Mouse (Mus musculus): ENCODE results near the gene Fchsd2.

The Fchsd2 gene

GRCm38 (mm10) chr7:101321218-101321827, 228.7 kb downstream of the Fchsd2 start:
- DNase-seq: peak; percentile 65

- peak; percentile 64 for DNase-seq
Measured at GRCm38 (mm10) chr7:101323141-101323594, 230.5 kb downstream of the Fchsd2 start.

- DNase-seq: no peak
Measured at GRCm38 (mm10) chr7:101324142-101324962, 231.7 kb downstream of the Fchsd2 start.

GRCm38 (mm10) chr7:101326006-101326405, 233.3 kb downstream of the Fchsd2 start:
- DNase-seq: no peak

- DNase-seq: no peak
Measured at GRCm38 (mm10) chr7:101327263-101327662, 234.6 kb downstream of the Fchsd2 start.

GRCm38 (mm10) chr7:101327786-101328185, 235.1 kb downstream of the Fchsd2 start:
- DNase-seq: no peak

DNA sequence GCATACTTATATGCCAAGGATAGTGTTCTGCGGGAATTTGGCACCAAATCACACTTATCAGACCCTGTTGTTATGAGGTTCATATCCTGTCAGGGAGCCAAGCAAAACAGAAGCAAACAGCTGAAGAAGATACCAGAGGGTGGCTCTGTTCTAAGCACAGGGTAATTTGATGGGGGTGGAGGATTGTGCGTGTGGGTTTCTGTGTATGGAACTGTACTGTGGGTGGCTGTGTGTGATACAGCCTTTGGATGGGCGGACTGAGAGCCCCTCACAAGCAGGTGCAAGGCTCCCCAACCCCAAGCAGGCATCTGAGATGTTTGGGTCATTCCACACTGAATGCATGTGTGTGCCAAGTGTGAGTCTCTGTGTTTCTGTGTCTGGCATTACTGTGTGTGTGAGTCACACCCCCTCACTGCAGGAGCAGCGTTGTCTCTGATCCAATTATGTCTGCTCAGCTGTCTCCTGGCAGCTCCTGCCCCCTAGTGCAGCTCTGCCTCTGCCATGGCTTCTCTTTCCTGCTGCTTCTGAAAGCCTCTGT, 236.0 kb downstream of the Fchsd2 start:
- peak; percentile 71 for DNase-seq

DNA sequence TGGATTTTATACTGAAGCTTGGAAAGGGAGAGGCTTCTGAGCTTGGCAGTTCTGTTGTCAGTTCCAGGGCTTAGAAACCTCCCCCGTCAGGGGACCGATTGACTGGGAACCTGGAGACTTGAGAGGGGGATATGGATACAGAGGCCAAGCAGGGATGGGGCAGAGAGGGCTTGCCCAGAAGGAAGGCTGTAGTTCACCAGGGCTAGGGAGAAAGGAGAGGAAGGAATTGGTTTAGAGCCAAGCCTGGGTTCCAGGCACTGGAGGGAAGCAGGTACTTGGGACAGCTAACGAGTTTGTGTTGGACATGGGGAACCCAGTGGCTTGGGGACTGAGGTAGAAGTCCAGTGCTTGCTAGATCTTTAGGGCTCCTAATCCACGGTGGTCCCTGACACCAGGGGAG, 236.9 kb downstream of the Fchsd2 start:
- DNase-seq: no peak

GRCm38 (mm10) chr7:101330074-101330840, 237.6 kb downstream of the Fchsd2 start:
- DNase-seq: no peak

GRCm38 (mm10) chr7:101330841-101331173, 238.1 kb downstream of the Fchsd2 start:
- peak; percentile 84 for DNase-seq

GRCm38 (mm10) chr7:101332045-101332831, 239.6 kb downstream of the Fchsd2 start:
- DNase-seq: no peak
